Mouse (Mus musculus) R1 (cell line): Measurements from ENCODE around the gene Plxna3.
"Not testable (repeated sequence)": the region's sequence is repeated elsewhere in the genome, so short reads cannot be mapped to it uniquely, and the experiment has no call there.

Source experiments
- DNase-seq: peaks from one replicate; pipeline ENCODE4 v3.0.0-alpha.2; 2018; ENCODE audit warnings: low read depth, low spot score

Plxna3 gene

GRCm38 (mm10) chrX:74328725-74329161, at the start of gene Plxna3:
Gene Plxna3, plus strand, starts transcription at chrX:74329066.
- peak; percentile 79 for DNase-seq

DNA sequence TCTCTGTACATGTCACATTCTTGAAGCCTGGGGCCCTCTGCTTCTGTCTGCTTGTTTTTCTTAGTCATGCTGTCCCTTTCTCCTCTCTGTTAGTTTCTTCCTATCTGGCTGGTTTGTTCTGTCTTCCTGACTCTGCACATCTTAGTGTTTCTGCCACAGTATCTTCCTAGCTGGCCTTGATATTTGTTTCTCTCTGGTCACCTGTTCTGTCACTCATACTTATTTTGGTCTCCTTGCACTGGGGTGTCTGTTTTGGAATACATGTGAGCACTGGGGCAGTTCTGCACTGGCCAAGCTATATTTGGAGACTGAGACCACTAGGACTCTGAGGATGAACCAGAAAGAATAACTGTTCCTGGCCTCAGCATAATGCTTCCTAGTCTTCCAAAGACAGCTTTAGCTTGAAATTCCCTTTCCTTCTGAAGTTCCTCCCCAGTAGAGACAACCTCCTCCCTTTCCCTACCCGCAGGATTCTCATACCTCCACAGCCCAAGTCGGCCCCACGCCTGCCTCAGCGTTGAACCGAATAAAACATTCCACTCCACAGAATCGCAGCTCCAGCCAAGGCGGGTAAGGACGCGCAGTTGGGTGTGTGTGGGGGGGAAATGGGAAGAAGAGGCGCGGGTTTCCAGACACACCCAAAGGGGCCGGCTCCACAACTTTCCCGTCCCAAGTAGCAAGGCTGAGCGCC, 47.7 kb upstream of the Plxna3 start:
- DNase-seq, result no peak

DNA sequence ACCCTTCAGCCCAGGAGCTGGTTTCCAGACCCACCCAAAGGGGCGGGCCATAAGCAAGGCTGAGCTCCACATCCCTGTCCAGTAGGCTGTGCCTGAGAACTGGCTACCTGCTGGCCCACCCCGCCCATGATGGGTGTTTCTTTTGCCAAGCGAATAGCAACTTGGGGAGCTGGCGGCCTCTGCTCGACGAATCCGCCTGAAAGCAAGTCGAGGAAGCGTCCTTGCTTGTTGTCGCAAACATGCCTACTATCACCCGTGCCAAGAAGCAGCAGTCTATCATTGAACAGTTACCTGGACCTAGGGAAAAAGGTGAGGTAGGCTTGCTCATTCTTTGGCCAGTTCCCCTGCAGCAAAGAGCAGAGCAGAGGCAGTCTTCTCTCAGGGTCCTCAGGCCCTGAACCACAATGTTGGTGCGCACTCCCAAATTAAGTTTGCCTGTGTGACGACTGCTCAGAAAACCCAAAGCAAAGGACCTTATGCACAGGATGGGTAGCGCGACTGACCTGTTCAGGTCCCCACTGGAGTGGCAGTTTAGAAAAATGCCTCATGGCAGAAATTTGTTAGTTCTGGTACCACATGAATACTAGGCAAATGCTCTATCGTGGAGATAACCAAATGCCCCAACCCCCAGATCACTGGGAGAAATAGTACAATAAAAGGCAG, 47.0 kb upstream of the Plxna3 start, which contains the start of the genes Taz and Dnase1l1:
Gene Taz (plus strand): TSS at position 181 of the 663 bp plus-strand sequence.
Gene Dnase1l1 (minus strand): TSS at position 606 of the 663 bp plus-strand sequence.
- DNase-seq, result peak; percentile 94

DNA sequence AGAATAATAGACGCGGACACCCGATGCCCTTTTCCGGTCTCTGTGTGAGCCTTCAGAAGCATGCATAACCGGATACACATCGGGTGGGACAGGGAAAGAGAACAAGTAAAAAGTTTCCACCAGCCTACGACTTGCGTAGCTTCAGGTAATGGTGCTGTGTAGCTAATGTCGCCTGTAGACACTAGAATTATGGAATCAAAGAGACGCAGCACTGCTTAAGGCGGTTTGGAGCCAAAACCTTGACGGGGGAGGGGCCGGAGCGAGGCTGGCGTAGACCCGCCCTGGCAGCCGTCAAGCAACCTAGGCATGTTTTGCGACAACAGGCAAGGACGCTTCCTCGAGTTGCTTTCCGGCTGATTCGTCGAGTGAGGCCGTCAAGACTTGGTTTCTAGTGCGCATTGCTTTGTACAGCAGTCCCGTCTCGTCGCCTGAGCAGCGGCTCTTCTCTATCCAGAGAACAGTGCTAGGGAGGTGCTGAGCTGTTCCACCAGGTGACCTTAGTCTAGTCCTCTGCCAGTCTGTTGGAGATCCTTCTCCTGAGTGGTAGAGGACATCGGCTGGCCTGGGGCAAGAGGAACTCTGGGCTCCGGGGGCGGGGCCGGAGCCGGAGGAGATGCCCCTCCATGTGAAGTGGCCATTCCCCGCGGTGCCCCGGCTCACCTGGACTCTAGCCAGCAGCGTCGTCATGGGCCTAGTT, 46.3 kb upstream of the Plxna3 start:
- peak; percentile 92 for DNase-seq

DNA sequence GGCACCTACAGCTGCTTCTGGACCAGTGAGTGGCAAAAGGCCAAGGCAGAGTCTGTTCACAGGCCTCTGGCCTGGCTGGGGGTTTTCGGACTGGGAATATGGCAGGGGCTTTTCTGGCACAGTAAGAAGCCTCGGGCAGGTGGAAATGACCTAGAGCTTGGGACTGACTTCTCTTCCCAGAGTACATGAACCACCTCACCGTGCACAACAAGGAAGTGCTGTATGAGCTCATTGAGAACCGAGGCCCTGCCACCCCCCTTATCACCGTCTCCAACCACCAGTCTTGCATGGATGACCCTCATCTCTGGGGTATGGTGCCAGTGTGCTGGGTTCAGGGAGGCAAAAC, 45.8 kb upstream of the Plxna3 start:
- no peak for DNase-seq

DNA sequence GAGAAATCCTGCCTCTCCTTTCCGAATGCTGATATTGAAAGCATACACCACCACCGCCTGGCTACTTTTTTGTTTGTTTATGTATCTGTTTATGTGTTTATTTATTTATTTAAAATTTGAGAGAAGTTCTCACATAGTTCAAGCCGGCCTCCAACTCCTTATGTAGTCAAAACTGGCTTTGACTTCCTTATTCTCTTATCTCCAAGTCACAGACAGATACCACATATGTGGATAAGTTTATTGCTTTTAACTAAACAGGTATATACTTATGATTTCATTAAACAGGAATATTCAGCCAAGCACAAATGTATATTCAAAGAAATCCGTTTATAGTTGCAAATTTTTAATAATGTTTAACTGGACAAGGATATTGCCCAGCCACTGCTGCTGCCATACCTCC, 35.4 kb upstream of the Plxna3 start:
- no peak for DNase-seq

DNA sequence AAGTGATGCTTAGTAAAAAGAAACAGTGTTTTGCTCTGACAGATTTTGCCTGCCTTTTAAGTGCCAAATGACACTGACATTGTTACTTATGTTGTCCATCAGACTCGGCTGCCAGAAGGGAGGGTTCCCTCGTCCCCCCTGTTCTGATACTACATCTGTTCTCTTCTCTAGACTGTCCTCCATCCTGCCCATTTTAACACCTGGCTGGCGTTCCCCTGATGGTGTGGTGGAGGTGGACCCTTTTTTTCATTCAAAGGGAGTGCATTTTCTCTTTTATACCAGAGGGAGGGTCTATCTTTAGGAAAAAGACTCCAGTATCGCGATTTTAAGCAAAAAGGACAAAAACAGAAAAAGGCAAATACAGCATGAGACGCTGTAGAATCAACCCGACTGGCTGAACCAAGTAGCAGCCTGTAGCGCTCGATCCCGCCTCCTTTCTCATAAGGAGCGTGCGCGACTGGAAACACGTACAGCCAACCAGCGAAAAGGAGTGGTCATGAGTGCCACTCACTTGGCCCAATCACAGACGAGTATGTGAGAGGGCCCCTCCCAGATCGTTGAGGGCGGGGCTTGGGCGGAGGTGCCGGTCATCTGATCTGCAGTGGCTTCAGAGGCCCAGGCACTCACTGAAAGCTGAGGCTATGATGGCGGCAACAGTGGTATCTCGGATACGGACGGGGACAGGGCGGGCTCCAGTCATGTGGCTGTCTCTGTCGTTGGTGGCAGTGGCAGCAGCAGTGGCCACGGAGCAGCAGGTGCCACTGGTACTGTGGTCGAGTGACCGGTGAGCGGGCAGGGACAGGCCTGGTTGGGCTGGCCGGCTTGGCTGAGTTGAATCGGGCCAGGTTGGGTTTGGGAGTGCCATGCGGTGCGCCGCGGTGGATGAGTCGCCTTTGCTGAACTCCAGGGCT, 32.1 kb upstream of the Plxna3 start, which contains the start of gene Atp6ap1:
Gene Atp6ap1 (plus strand): TSS at position 560 of the 911 bp plus-strand sequence.
- peak; percentile 96 for DNase-seq

- DNase-seq, result no peak
These were observed 30.5 kb upstream of the Plxna3 start for GRCm38 (mm10) chrX:74298348-74298747.

- DNase-seq, result no peak
These were observed 29.1 kb upstream of the Plxna3 start for GRCm38 (mm10) chrX:74299721-74300120.

DNA sequence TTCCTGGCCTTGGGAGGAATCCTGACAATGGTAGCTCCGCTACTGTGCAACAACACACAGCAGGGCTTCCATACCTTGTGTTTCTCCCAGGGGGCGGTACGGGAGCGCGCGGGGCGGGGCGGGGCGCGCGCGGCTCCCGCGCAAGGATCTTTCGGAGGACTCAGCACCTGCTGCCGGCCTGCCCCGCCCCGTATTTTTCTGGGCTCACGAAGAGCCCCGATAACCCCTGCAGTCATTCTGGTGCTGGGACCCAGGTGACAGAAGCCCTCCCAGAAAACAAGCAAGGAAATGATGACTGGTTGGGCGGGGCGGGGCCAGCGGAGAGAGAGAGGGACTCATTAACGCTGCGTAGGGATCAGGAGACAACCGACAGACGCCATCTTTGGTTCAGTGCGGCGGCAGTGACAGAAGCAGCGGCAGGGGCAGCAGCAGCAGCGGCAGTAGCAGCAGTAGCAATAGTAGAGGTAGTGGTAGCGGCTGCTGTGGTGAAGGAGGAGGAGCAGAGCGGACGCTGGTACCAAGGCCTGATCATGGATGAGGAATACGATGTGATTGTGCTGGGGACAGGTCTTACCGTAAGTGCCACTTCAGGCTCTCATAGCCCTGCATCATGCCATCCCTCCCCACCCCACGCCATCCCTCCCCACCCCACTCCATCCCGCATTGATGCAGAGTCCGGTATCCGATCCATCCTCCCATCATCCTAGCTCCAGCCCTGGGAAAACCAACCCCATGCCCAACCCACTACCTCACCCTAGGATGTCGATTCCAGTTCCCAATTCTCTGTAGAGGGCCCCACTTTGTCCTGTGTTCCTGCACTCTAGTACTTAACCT, 23.8 kb upstream of the Plxna3 start, which contains the start of gene Gdi1:
Gene Gdi1 (plus strand): TSS at position 132 of the 834 bp plus-strand sequence.
- DNase-seq, result peak; percentile 93

- DNase-seq, result peak; percentile 85
These were observed 16.1 kb upstream of the Plxna3 start, which contains the start of gene Fam50a for GRCm38 (mm10) chrX:74312540-74313464. Gene Fam50a, plus strand, starts transcription at chrX:74313033.

DNA sequence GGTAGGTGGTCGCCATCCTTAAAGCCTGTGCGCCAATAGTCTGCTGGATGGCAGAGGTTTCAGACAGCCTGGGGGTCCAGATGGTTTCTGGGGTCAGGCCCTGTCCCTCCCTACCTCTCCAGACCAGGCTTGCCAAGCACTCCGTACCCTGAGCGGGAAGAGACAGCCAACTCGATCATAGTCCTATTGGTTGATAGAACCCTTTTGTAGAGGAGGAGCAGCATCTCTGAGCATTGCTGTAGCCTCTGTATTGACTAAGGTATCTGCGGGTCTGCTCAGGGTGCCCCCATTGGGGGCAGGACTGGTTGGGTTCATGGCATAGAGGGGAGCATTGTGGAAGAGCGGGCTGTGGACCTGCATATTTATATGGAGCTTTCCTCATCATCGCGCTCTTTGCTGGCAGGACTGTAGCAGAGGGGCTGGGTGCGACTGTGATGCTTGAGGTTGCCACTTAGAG, 377 bp downstream of the Plxna3 start:
- DNase-seq, result no peak

- DNase-seq, result no peak
These were observed 1.5 kb downstream of the Plxna3 start for GRCm38 (mm10) chrX:74330166-74330930.

DNA sequence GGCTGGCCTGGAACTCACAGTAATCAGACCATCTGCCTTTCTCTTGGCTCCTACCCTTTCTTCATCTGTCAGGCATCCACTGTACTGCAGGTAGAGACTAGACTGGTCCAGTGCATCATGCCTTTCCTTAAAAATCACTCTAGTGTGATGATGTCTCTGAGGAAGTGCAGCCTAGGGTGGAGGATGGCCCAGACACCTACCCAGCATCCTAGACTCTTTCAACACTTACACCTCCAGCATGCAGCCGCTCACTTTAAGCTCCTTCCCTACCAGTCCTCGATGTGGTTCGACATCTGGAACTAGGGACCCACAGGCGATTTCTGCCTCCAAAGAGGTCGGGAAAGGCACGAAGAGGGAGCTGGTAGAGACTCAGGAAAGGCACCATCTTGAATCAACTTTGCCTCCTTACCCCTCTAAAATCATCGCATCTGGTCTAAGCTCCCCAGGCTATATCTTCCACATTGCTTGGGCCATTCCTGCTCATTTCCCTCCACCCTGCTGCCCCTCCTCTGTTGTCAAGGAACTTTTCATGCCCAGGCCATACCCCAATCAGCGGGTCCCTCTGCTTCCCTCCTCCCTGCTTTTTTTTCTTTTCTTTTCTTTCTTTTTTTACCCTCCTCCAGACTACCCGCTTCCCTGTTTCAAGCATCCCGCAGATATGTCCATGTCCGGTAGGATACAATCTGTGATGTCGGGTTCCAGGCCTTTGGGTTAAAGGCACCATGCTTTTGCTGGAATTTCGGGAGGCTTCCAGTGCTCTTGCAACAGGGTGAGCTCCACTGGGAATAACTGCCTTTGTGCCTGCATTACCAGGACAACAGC, 24.0 kb downstream of the Plxna3 start:
- peak; percentile 26 for DNase-seq

- DNase-seq, result peak; percentile 70
These were observed 24.6 kb downstream of the Plxna3 start, which contains the start of gene Lage3 for GRCm38 (mm10) chrX:74353467-74353770. Gene Lage3, minus strand, starts transcription at chrX:74353618.

GRCm38 (mm10) chrX:74357069-74357468, 28.2 kb downstream of the Plxna3 start:
- DNase-seq, result not testable (repeated sequence)

GRCm38 (mm10) chrX:74359171-74359570, 30.3 kb downstream of the Plxna3 start:
- DNase-seq, result peak; percentile 33
